Mouse (Mus musculus) CH12.LX (cell line): ENCODE measurements around the gene 2010300C02Rik. TPM values are rescaled to one million over a fixed set of nuclear protein-coding genes. Genes with fewer than 3 reads are reported as not detected.

ENCODE experiments used
- DNase-seq: peaks from one replicate; pipeline ENCODE4 v3.0.0-alpha.2; 2013; ENCODE audit errors: extremely low read depth
- H3K27ac ChIP-seq: 2 replicates; pipeline ENCODE4 v1.5.1; 2012; ENCODE audit warnings: low read depth, mild to moderate bottlenecking, control low read depth, moderate library complexity; ENCODE audit not compliant: insufficient read depth
- H3K27me3 ChIP-seq: replicated peaks from 2 replicates; pipeline ENCODE3; 2012; ENCODE audit warnings: inconsistent platforms
- H3K36me3 ChIP-seq, 2 experiments: replicated peaks in 1 of 2; 2 replicates each; pipeline versions ENCODE3 to v1.6.1; 2012; ENCODE audit warnings: inconsistent platforms in 1 of 2, low read length in 1 of 2, mild to moderate bottlenecking in 1 of 2, mixed read lengths in 1 of 2, moderate library complexity in 1 of 2; ENCODE audit not compliant: control insufficient read depth in 1 of 2, insufficient read depth in 1 of 2
- H3K4me1 ChIP-seq, 2 experiments: 2 replicates each; pipeline ENCODE4 v1.6.1; 2012; ENCODE audit warnings: inconsistent platforms in 1 of 2, moderate library complexity in 1 of 2; ENCODE audit not compliant: insufficient read depth in 2 of 2, control insufficient read depth in 1 of 2
- H3K4me2 ChIP-seq: 2 replicates; pipeline ENCODE4 v1.6.1; 2012; ENCODE audit warnings: low read depth, mild to moderate bottlenecking, control low read depth; ENCODE audit not compliant: poor library complexity, insufficient read depth, severe bottlenecking
- H3K4me3 ChIP-seq, 3 experiments: fragments of 150-350 bp in 1 of 3; sonication (generic) in 1 of 3; replicated peaks in 1 of 3; 2 replicates each; pipeline versions ENCODE3 to v1.5.1; 2011 to 2012; ENCODE audit warnings: low read depth in 2 of 3, low read length in 2 of 3, mild to moderate bottlenecking in 2 of 3, moderate library complexity in 2 of 3, control low read depth in 1 of 3, improper control_type of control experiment in 1 of 3, inconsistent platforms in 1 of 3, mixed read lengths in 1 of 3; ENCODE audit not compliant: poor library complexity in 1 of 3
- H3K79me2 ChIP-seq: replicated peaks from 2 replicates; pipeline ENCODE4 v1.6.1; 2012; ENCODE audit warnings: mild to moderate bottlenecking, moderate library complexity; ENCODE audit not compliant: control insufficient read depth, poor library complexity, insufficient read depth, severe bottlenecking; ENCODE audit errors: extremely low read depth
- H3K9ac ChIP-seq: 2 replicates; pipeline ENCODE4 v1.6.1; 2012; ENCODE audit warnings: low read depth, mild to moderate bottlenecking, control low read depth, moderate library complexity; ENCODE audit not compliant: insufficient read depth
- H3K9me3 ChIP-seq: replicated peaks from 2 replicates; pipeline ENCODE3; 2012; ENCODE audit warnings: low read length, inconsistent platforms, mixed read lengths
- BHLHE40 ChIP-seq: IDR thresholded peaks from 2 replicates; pipeline ENCODE4 v1.6.1; 2011; ENCODE audit warnings: mild to moderate bottlenecking, low read depth, low read length, improper control_type of control experiment
- CHD2 ChIP-seq: IDR thresholded peaks from 2 replicates; pipeline ENCODE4 v1.6.1; 2011; ENCODE audit warnings: low read length, improper control_type of control experiment
- CTCF ChIP-seq, 2 experiments: IDR thresholded peaks in 1 of 2; conservative IDR thresholded peaks in 1 of 2; 2 replicates each; pipeline ENCODE4 v1.5.1; 2011 to 2012; ENCODE audit warnings: low read depth in 2 of 2, low read length in 2 of 2, improper control_type of control experiment in 1 of 2, inconsistent platforms in 1 of 2, mild to moderate bottlenecking in 1 of 2, moderate library complexity in 1 of 2
- E2F4 ChIP-seq: IDR thresholded peaks from 2 replicates; pipeline ENCODE4 v1.6.1; 2011; ENCODE audit warnings: low read depth, low read length, improper control_type of control experiment; ENCODE audit not compliant: insufficient replicate concordance
- ELF1 ChIP-seq: IDR thresholded peaks from 2 replicates; pipeline ENCODE4 v1.6.1; 2014; ENCODE audit warnings: low read depth, mild to moderate bottlenecking, inconsistent platforms, low read length, improper control_type of control experiment
- EP300 ChIP-seq: IDR thresholded peaks from 2 replicates; pipeline ENCODE4 v1.6.1; 2011; ENCODE audit warnings: low read length, improper control_type of control experiment
- GABPA ChIP-seq: IDR thresholded peaks from 2 replicates; pipeline ENCODE4 v1.6.1; 2012; ENCODE audit warnings: low read depth, low read length, improper control_type of control experiment, inconsistent platforms; ENCODE audit not compliant: insufficient replicate concordance
- HCFC1 ChIP-seq: IDR thresholded peaks from 2 replicates; pipeline ENCODE4 v1.6.1; 2012; ENCODE audit warnings: low read depth, mild to moderate bottlenecking, inconsistent platforms, low read length, improper control_type of control experiment
- IRF4 ChIP-seq: IDR thresholded peaks from 2 replicates; pipeline ENCODE4 v1.6.1; 2014; ENCODE audit warnings: low read depth, mild to moderate bottlenecking, inconsistent platforms, low read length, improper control_type of control experiment
- MAX ChIP-seq: IDR thresholded peaks from 2 replicates; pipeline ENCODE4 v1.6.1; 2011; ENCODE audit warnings: low read length, improper control_type of control experiment
- MAZ ChIP-seq: IDR thresholded peaks from 2 replicates; pipeline ENCODE4 v1.6.1; 2012; ENCODE audit warnings: low read depth, mild to moderate bottlenecking, inconsistent platforms, low read length, improper control_type of control experiment, moderate library complexity
- MEF2A ChIP-seq: IDR thresholded peaks from 2 replicates; pipeline ENCODE4 v1.6.1; 2014; ENCODE audit warnings: low read depth, mild to moderate bottlenecking, inconsistent platforms, low read length, improper control_type of control experiment, borderline replicate concordance
- MXI1 ChIP-seq: IDR thresholded peaks from 2 replicates; pipeline ENCODE4 v1.6.1; 2011; ENCODE audit warnings: mild to moderate bottlenecking, low read depth, low read length, improper control_type of control experiment
- MYC ChIP-seq: IDR thresholded peaks from 2 replicates; pipeline ENCODE4 v1.6.1; 2011; ENCODE audit warnings: low read depth, mild to moderate bottlenecking, improper control_type of control experiment, low read length
- NELFE ChIP-seq: IDR thresholded peaks from 2 replicates; pipeline ENCODE4 v1.6.1; 2011; ENCODE audit warnings: low read depth, low read length, improper control_type of control experiment
- POLR2A ChIP-seq: IDR thresholded peaks from 2 replicates; pipeline ENCODE4 v1.6.1; 2011; ENCODE audit warnings: low read depth, mild to moderate bottlenecking, improper control_type of control experiment, low read length
- SIN3A ChIP-seq: IDR thresholded peaks from 2 replicates; pipeline ENCODE4 v1.6.1; 2012; ENCODE audit warnings: low read length, improper control_type of control experiment, inconsistent platforms
- TBP ChIP-seq: conservative IDR thresholded peaks from 2 replicates; pipeline ENCODE4 v1.6.1; 2011; ENCODE audit warnings: low read depth, low read length, improper control_type of control experiment
- TCF12 ChIP-seq: IDR thresholded peaks from 2 replicates; pipeline ENCODE4 v1.6.1; 2014; ENCODE audit warnings: low read depth, mild to moderate bottlenecking, inconsistent platforms, low read length, improper control_type of control experiment
- UBTF ChIP-seq: IDR thresholded peaks from 2 replicates; pipeline ENCODE4 v1.6.1; 2012; ENCODE audit warnings: low read depth, mild to moderate bottlenecking, inconsistent platforms, low read length, improper control_type of control experiment, moderate library complexity
- USF1 ChIP-seq: IDR thresholded peaks from 2 replicates; pipeline ENCODE4 v1.6.1; 2014; ENCODE audit warnings: low read depth, mild to moderate bottlenecking, inconsistent platforms, low read length, improper control_type of control experiment
- USF2 ChIP-seq: conservative IDR thresholded peaks from 2 replicates; pipeline ENCODE4 v1.6.1; 2011; ENCODE audit warnings: low read depth, low read length, improper control_type of control experiment
- ZC3H11A ChIP-seq: IDR thresholded peaks from 2 replicates; pipeline ENCODE4 v1.6.1; 2012; ENCODE audit warnings: low read depth, mild to moderate bottlenecking, inconsistent platforms, low read length, improper control_type of control experiment
- ZMIZ1 ChIP-seq: IDR thresholded peaks from 2 replicates; pipeline ENCODE4 v1.6.1; 2012; ENCODE audit warnings: low read depth, mild to moderate bottlenecking, inconsistent platforms, low read length, improper control_type of control experiment
- ZNF384 ChIP-seq: IDR thresholded peaks from 2 replicates; pipeline ENCODE4 v1.6.1; 2012; ENCODE audit warnings: low read depth, low read length, improper control_type of control experiment, inconsistent platforms
- dilution Hi-C: fragments of 300-500 bp; cut with MboI; formaldehyde crosslinking; loops from 2 replicates; pipeline ENCODE4 v1.14.3; 2020; ENCODE audit warnings: low sequenced_read_pairs; ENCODE audit not compliant: extremely low pct_unique_long_range_greater_than_20kb, extremely low pct_ligation_motif_present
- in situ Hi-C: fragments of 300-500 bp; cut with MboI; formaldehyde crosslinking; loops from 3 replicates; pipeline ENCODE4 v1.14.3; 2019; ENCODE audit warnings: low sequenced_read_pairs, low pct_ligation_motif_present, low pct_unique_long_range_greater_than_20kb, mixed read lengths
- polyA plus RNA-seq: library from polyadenylated mRNA; unstranded; fragments of >175 nt; gene quantifications from 2 replicates; pipeline ENCODE4 v1.2.1, GENCODE M21; 2012; ENCODE audit warnings: low read depth; ENCODE audit not compliant: insufficient read length
- total RNA-seq, 2 experiments: library from RNA; depleted of rRNA; stranded (reverse); fragments of 300-350 nt in 1 of 2; fragments of >200 nt in 1 of 2; gene quantifications; 2 replicates each; pipeline ENCODE4 v1.2.3; 2012 to 2014

The 2010300C02Rik gene
- total and polyA plus RNA-seq, 3 experiments: 0.08 to 0.25 (median 0.09) TPM

- no peaks in the 10 kb centered on the region for H3K36me3 ChIP-seq
- no peak for DNase-seq
- H3K4me1 ChIP-seq: peaks cover 30 to 57% of the 10 kb centered on the region in 2 experiments
- H3K4me2 ChIP-seq: no peak overlapping the region
- no peak for TF ChIP-seq MXI1
- TF ChIP-seq SIN3A: no peak
- no peak for TF ChIP-seq CTCF (conservative IDR thresholded peaks at IDR 0.05 in 1 of 2, IDR thresholded peaks at IDR 0.05 in 1 of 2; ENCODE audit: low read depth in 2 of 2, low read length in 2 of 2)
- TF ChIP-seq TBP: no peak
- TF ChIP-seq MAX: no peak
- TF ChIP-seq USF2: no peak
- no peak for TF ChIP-seq ZMIZ1
- TF ChIP-seq ZNF384: no peak
- TF ChIP-seq GABPA: no peak
- TF ChIP-seq NELFE: no peak
- no peak for TF ChIP-seq MYC
- TF ChIP-seq UBTF: no peak
- no peak for TF ChIP-seq ELF1
- TF ChIP-seq, all 38 proteins: peak for 0
- H3K27me3 ChIP-seq: no peaks in the 10 kb centered on the region
- H3K9ac ChIP-seq: no peak overlapping the region
- H3K9me3 ChIP-seq: no peaks in the 10 kb centered on the region
- no peak overlapping the region for H3K4me3 ChIP-seq
- in situ Hi-C loops: no loop called here
- dilution Hi-C loops: no loop called here
- no peaks in the 10 kb centered on the region for H3K79me2 ChIP-seq
- H3K27ac ChIP-seq: no peak overlapping the region
These were observed 117.6 kb downstream of the 2010300C02Rik start for GRCm38 (mm10) chr1:37602268-37602667.

DNA sequence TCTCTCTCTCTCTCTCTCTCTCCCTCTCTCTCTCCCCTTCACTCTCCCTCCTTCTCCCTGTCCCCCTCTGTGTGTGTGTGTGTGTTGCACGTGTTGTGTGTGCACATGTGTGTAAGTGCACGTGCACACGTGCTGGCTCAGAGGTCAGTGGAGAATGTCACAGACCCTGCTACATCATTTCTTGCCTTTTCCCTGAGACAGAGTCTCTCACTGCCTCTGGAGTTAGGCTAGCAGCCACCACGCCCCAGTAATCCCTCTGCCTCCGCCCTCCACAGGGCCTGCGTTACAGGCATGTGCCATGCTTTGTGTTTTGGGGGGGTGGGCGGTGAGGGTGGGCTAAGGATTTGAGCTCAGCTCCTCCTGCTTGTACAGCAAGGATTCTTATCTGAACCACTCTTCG, 118.4 kb downstream of the 2010300C02Rik start:
- no peak for DNase-seq
- Histone ChIP-seq H3K79me2 (no peaks in the 10 kb centered on the region), H3K4me3 (peak overlapping the region in 1 of 3 experiments; percentile 11), H3K9ac (no peak overlapping the region), H3K9me3 (no peaks in the 10 kb centered on the region), H3K36me3 (no peaks in the 10 kb centered on the region), H3K27ac (peak overlapping the region; percentile 77), H3K4me1 (peaks cover 30 to 57% of the 10 kb centered on the region in 2 experiments), H3K27me3 (no peaks in the 10 kb centered on the region), H3K4me2 (no peak overlapping the region; the same call in 1 of the 2 replicates)
- dilution Hi-C loops (no loop called here), in situ Hi-C loops (no loop called here)
- TF ChIP-seq ELF1 (no peak), BHLHE40 (peak; percentile 31; the same call in 1 of the 2 replicates)

GRCm38 (mm10) chr1:37600640-37601175, 119.2 kb downstream of the 2010300C02Rik start:
- dilution Hi-C loops: no loop called here
- in situ Hi-C loops: no loop called here
- TF ChIP-seq IRF4 (no peak), TBP (no peak), USF1 (no peak), TCF12 (no peak), MEF2A (peak; percentile 80; the same call in 1 of the 2 replicates), EP300 (peak; percentile 56), CHD2 (0 out of 2 replicates have a peak, but pooled peaks have one; percentile 46), ZMIZ1 (no peak), HCFC1 (no peak), BHLHE40 (no peak), NELFE (no peak), ZNF384 (no peak), UBTF (no peak), POLR2A (no peak), MXI1 (no peak), CTCF (conservative IDR thresholded peaks at IDR 0.05 in 1 of 2, IDR thresholded peaks at IDR 0.05 in 1 of 2; ENCODE audit: low read depth in 2 of 2, low read length in 2 of 2) (no peak), MAZ (no peak), MYC (no peak), E2F4 (no peak), ZC3H11A (no peak)

More at GRCm38 (mm10) chr1:37600640-37601175, 119.2 kb downstream of the 2010300C02Rik start:
- Histone ChIP-seq H3K4me1 (peaks cover 32 to 65% of the 10 kb centered on the region in 2 experiments), H3K9me3 (no peaks in the 10 kb centered on the region), H3K4me2 (peak overlapping the region; percentile 65), H3K79me2 (no peaks in the 10 kb centered on the region), H3K36me3 (no peaks in the 10 kb centered on the region), H3K4me3 (no peak overlapping the region), H3K9ac (peak overlapping the region; percentile 35), H3K27ac (peak overlapping the region; percentile 77), H3K27me3 (no peaks in the 10 kb centered on the region)
- peak; percentile 70 for DNase-seq
